Mouse (Mus musculus) CH12.LX (cell line): ENCODE results near the gene Rapgef2. TPM values are rescaled to one million over a fixed set of nuclear protein-coding genes. Genes with fewer than 3 reads are reported as not detected.
A peak's percentile ranks its signal among the peaks of the same experiment; 100 is the strongest.
"Not testable (repeated sequence)": the region's sequence is repeated elsewhere in the genome, so short reads cannot be mapped to it uniquely, and the experiment has no call there.

Experiments
- DNase-seq: peaks from one replicate; pipeline ENCODE4 v3.0.0-alpha.2; 2013; ENCODE audit errors: extremely low read depth
- H3K27ac ChIP-seq: 2 replicates; pipeline ENCODE4 v1.5.1; 2012; ENCODE audit warnings: low read depth, mild to moderate bottlenecking, control low read depth, moderate library complexity; ENCODE audit not compliant: insufficient read depth
- H3K27me3 ChIP-seq: replicated peaks from 2 replicates; pipeline ENCODE3; 2012; ENCODE audit warnings: inconsistent platforms
- H3K36me3 ChIP-seq, 2 experiments: replicated peaks in 1 of 2; 2 replicates each; pipeline versions ENCODE3 to v1.6.1; 2012; ENCODE audit warnings: inconsistent platforms in 1 of 2, low read length in 1 of 2, mild to moderate bottlenecking in 1 of 2, mixed read lengths in 1 of 2, moderate library complexity in 1 of 2; ENCODE audit not compliant: control insufficient read depth in 1 of 2, insufficient read depth in 1 of 2
- H3K4me1 ChIP-seq, 2 experiments: 2 replicates each; pipeline ENCODE4 v1.6.1; 2012; ENCODE audit warnings: inconsistent platforms in 1 of 2, moderate library complexity in 1 of 2; ENCODE audit not compliant: insufficient read depth in 2 of 2, control insufficient read depth in 1 of 2
- H3K4me2 ChIP-seq: 2 replicates; pipeline ENCODE4 v1.6.1; 2012; ENCODE audit warnings: low read depth, mild to moderate bottlenecking, control low read depth; ENCODE audit not compliant: poor library complexity, insufficient read depth, severe bottlenecking
- H3K4me3 ChIP-seq, 3 experiments: fragments of 150-350 bp in 1 of 3; sonication (generic) in 1 of 3; replicated peaks in 1 of 3; 2 replicates each; pipeline versions ENCODE3 to v1.5.1; 2011 to 2012; ENCODE audit warnings: low read depth in 2 of 3, low read length in 2 of 3, mild to moderate bottlenecking in 2 of 3, moderate library complexity in 2 of 3, control low read depth in 1 of 3, improper control_type of control experiment in 1 of 3, inconsistent platforms in 1 of 3, mixed read lengths in 1 of 3; ENCODE audit not compliant: poor library complexity in 1 of 3
- H3K79me2 ChIP-seq: replicated peaks from 2 replicates; pipeline ENCODE4 v1.6.1; 2012; ENCODE audit warnings: mild to moderate bottlenecking, moderate library complexity; ENCODE audit not compliant: control insufficient read depth, poor library complexity, insufficient read depth, severe bottlenecking; ENCODE audit errors: extremely low read depth
- H3K9ac ChIP-seq: 2 replicates; pipeline ENCODE4 v1.6.1; 2012; ENCODE audit warnings: low read depth, mild to moderate bottlenecking, control low read depth, moderate library complexity; ENCODE audit not compliant: insufficient read depth
- H3K9me3 ChIP-seq: replicated peaks from 2 replicates; pipeline ENCODE3; 2012; ENCODE audit warnings: low read length, inconsistent platforms, mixed read lengths
- GABPA ChIP-seq: IDR thresholded peaks from 2 replicates; pipeline ENCODE4 v1.6.1; 2012; ENCODE audit warnings: low read depth, low read length, improper control_type of control experiment, inconsistent platforms; ENCODE audit not compliant: insufficient replicate concordance
- JUND ChIP-seq: conservative IDR thresholded peaks from 2 replicates; pipeline ENCODE4 v1.6.1; 2011; ENCODE audit warnings: low read depth, low read length, improper control_type of control experiment
- MAFK ChIP-seq: IDR thresholded peaks from 2 replicates; pipeline ENCODE4 v1.6.1; 2011; ENCODE audit warnings: low read length, improper control_type of control experiment; ENCODE audit not compliant: insufficient replicate concordance
- POLR2AphosphoS2 ChIP-seq: IDR thresholded peaks from 2 replicates; pipeline ENCODE4 v1.6.1; 2011; ENCODE audit warnings: low read depth, low read length, improper control_type of control experiment
- SIN3A ChIP-seq: IDR thresholded peaks from 2 replicates; pipeline ENCODE4 v1.6.1; 2012; ENCODE audit warnings: low read length, improper control_type of control experiment, inconsistent platforms
- USF2 ChIP-seq: conservative IDR thresholded peaks from 2 replicates; pipeline ENCODE4 v1.6.1; 2011; ENCODE audit warnings: low read depth, low read length, improper control_type of control experiment
- ZMIZ1 ChIP-seq: IDR thresholded peaks from 2 replicates; pipeline ENCODE4 v1.6.1; 2012; ENCODE audit warnings: low read depth, mild to moderate bottlenecking, inconsistent platforms, low read length, improper control_type of control experiment
- ZNF384 ChIP-seq: IDR thresholded peaks from 2 replicates; pipeline ENCODE4 v1.6.1; 2012; ENCODE audit warnings: low read depth, low read length, improper control_type of control experiment, inconsistent platforms
- dilution Hi-C: fragments of 300-500 bp; cut with MboI; formaldehyde crosslinking; loops from 2 replicates; pipeline ENCODE4 v1.14.3; 2020; ENCODE audit warnings: low sequenced_read_pairs; ENCODE audit not compliant: extremely low pct_unique_long_range_greater_than_20kb, extremely low pct_ligation_motif_present
- in situ Hi-C: fragments of 300-500 bp; cut with MboI; formaldehyde crosslinking; loops from 3 replicates; pipeline ENCODE4 v1.14.3; 2019; ENCODE audit warnings: low sequenced_read_pairs, low pct_ligation_motif_present, low pct_unique_long_range_greater_than_20kb, mixed read lengths
- polyA plus RNA-seq: library from polyadenylated mRNA; unstranded; fragments of >175 nt; gene quantifications from 2 replicates; pipeline ENCODE4 v1.2.1, GENCODE M21; 2012; ENCODE audit warnings: low read depth; ENCODE audit not compliant: insufficient read length
- total RNA-seq, 2 experiments: library from RNA; depleted of rRNA; stranded (reverse); fragments of 300-350 nt in 1 of 2; fragments of >200 nt in 1 of 2; gene quantifications; 2 replicates each; pipeline ENCODE4 v1.2.3; 2012 to 2014

Gene Rapgef2
- total and polyA plus RNA-seq, 3 experiments: 0.72 to 3.1 (median 2.6) TPM

DNA sequence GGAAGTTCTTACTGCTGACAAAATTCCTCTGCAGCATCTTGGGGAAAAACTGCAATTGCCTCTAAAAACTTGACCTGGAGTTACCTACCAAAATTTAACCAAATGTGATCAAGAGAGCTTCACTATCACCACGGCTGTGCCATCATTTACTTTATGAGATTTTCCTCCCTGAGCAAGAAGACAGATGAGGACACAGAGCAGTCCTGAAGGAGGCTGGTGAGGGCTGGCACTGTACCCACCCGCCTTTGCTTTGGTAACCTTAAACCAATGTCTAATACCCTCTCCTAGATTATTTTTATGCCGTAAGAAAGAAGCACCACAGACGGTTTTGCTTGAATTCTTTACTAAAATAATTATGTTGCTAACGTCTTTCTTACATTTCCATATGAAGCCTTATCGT, 112.1 kb downstream of the Rapgef2 start:
- no peaks in the 10 kb centered on the region for H3K79me2 ChIP-seq
- no peak overlapping the region for H3K4me3 ChIP-seq
- no peak overlapping the region for H3K27ac ChIP-seq
- no peaks in the 10 kb centered on the region for H3K27me3 ChIP-seq
- TF ChIP-seq ZMIZ1 (no peak), JUND (no peak)
- no peak overlapping the region for H3K4me2 ChIP-seq
- in situ Hi-C loops: no loop called here
- H3K4me1 ChIP-seq: peaks cover 0 to 35% of the 10 kb centered on the region in 2 experiments; a peak in 2 of 4 replicates
- H3K36me3 ChIP-seq: peaks cover 0 to 2% of the 10 kb centered on the region in 2 experiments
- H3K9me3 ChIP-seq: no peaks in the 10 kb centered on the region
- H3K9ac ChIP-seq: no peak overlapping the region
- dilution Hi-C loops: no loop called here
- no peak for DNase-seq

DNA sequence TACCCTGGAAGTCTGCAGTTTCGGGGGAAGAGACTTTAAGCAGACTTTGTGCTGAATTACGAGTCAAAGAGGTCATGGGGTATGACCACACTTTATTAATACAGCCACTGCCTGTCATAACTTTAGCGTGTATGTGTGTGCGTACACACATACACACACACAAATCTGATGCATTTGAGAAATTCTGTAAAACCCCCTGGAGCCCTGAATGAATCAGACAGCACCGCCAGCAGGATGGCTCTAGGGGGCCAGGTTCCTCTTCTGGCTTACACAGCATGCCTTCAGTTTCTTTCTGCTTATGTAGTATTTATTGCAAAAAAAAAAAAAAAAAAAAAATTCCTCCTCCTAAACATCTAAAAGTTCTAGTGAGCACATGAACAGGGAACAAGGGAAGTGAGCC, 113.0 kb downstream of the Rapgef2 start:
- in situ Hi-C loops (no loop called here), dilution Hi-C loops (no loop called here)
- no peak for TF ChIP-seq USF2
- no peak for TF ChIP-seq ZNF384
- no peak for TF ChIP-seq MAFK
- TF ChIP-seq SIN3A: no peak
- TF ChIP-seq GABPA: no peak
- TF ChIP-seq POLR2AphosphoS2: no peak
- TF ChIP-seq ZMIZ1: no peak
- DNase-seq: peak; percentile 60
- Histone ChIP-seq H3K4me3 (no peak overlapping the region), H3K9me3 (no peaks in the 10 kb centered on the region), H3K27ac (no peak overlapping the region), H3K27me3 (no peaks in the 10 kb centered on the region), H3K36me3 (peaks cover 0 to 2% of the 10 kb centered on the region in 2 experiments), H3K4me2 (no peak overlapping the region), H3K79me2 (no peaks in the 10 kb centered on the region), H3K9ac (no peak overlapping the region), H3K4me1 (peaks cover 0 to 30% of the 10 kb centered on the region in 2 experiments; a peak in 2 of 4 replicates)

DNA sequence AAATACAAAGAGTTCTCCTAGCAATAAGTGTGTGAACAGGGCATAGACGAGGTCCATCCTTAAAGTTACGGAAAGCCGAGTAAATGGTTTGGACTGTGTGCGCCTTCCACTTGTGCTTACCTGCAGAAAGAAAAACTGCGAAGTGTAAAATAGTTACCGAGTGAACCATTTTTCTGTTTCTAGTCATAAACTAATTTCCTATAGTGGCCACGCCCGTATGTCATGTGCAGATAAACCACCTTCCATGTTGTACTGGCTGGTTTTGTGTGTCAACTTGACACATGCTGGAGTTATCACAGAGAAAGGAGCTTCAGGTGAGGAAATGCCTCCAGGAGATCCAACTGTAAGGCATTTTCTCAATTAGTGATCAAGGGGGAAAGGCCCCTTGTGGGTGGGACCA, 115.2 kb downstream of the Rapgef2 start:
- dilution Hi-C loops: not testable (repeated sequence)

More for the DNA sequence above, 115.2 kb downstream of the Rapgef2 start:
- H3K36me3 ChIP-seq, H3K27me3 ChIP-seq, H3K27ac ChIP-seq, H3K79me2 ChIP-seq, DNase-seq, in situ Hi-C loops, H3K4me3 ChIP-seq, H3K9ac ChIP-seq, H3K9me3 ChIP-seq, H3K4me2 ChIP-seq: not testable (repeated sequence)
- peaks cover 0 to 11% of the 10 kb centered on the region in 2 experiments; a peak in 2 of 4 replicates for H3K4me1 ChIP-seq
